Mouse (Mus musculus): ENCODE results near the gene Vmn2r89. TPM values are rescaled to one million over a fixed set of nuclear protein-coding genes. Genes with fewer than 3 reads are reported as not detected.
"Not testable (repeated sequence)": the region's sequence is repeated elsewhere in the genome, so short reads cannot be mapped to it uniquely, and the experiment has no call there.

Gene Vmn2r89
- total and polyA plus RNA-seq, 2 experiments from 2014 or later, result not detected

- H3K36me3 ChIP-seq (replicated peaks; ENCODE audit: control insufficient read depth, insufficient read depth, low read length), result no peaks in the 10 kb centered on the region
- H3K27ac ChIP-seq (ENCODE audit: low read depth), result no peak overlapping the region
- 85% methylated on average over 4 of the region's 4 CpGs for WGBS
- no peak overlapping the region for H3K9ac ChIP-seq (replicated peaks; ENCODE audit: low read depth, low read length)
- no peaks in the 10 kb centered on the region for H3K27me3 ChIP-seq (ENCODE audit: control insufficient read depth, insufficient read depth, low read length)
- no peak overlapping the region for H3K4me3 ChIP-seq (ENCODE audit: low read depth, low read length)
- H3K9me3 ChIP-seq (replicated peaks; ENCODE audit: control insufficient read depth, low read length), result peaks cover 16% of the 10 kb centered on the region
- no peak for DNase-seq (ENCODE audit: low spot score)
- no peak overlapping the region for H3K4me2 ChIP-seq (ENCODE audit: low read depth, low read length)
- ATAC-seq (ENCODE audit: insufficient read depth, low read depth), result no peak
- no peak for TF ChIP-seq CTCF (IDR thresholded peaks at IDR 0.05; ENCODE audit: low read depth)
- no peak for TF ChIP-seq EP300 (IDR thresholded peaks at IDR 0.05; ENCODE audit: low read depth)
- no peaks in the 10 kb centered on the region for H3K4me1 ChIP-seq (ENCODE audit: control insufficient read depth, insufficient read depth)
Measured at GRCm38 (mm10) chr14:51438955-51439354, 12.7 kb upstream of the Vmn2r89 start.

- H3K9ac ChIP-seq (replicated peaks; ENCODE audit: low read depth, low read length); DNase-seq (ENCODE audit: low spot score); H3K27ac ChIP-seq (ENCODE audit: low read depth); H3K4me2 ChIP-seq (ENCODE audit: low read depth, low read length); H3K27me3 ChIP-seq (ENCODE audit: control insufficient read depth, insufficient read depth, low read length); ATAC-seq (ENCODE audit: insufficient read depth, low read depth); H3K36me3 ChIP-seq (replicated peaks; ENCODE audit: control insufficient read depth, insufficient read depth, low read length); H3K4me1 ChIP-seq (ENCODE audit: control insufficient read depth, insufficient read depth); H3K4me3 ChIP-seq (ENCODE audit: low read depth, low read length); H3K9me3 ChIP-seq (replicated peaks; ENCODE audit: control insufficient read depth, low read length): not testable (repeated sequence)
- WGBS, result 77% methylated on average over 10 of the region's 10 CpGs
Measured at GRCm38 (mm10) chr14:51480278-51480677, 28.6 kb downstream of the Vmn2r89 start.

- ATAC-seq (ENCODE audit: insufficient read depth, low read depth); H3K4me1 ChIP-seq (ENCODE audit: control insufficient read depth, insufficient read depth); DNase-seq (ENCODE audit: low spot score); H3K9ac ChIP-seq (replicated peaks; ENCODE audit: low read depth, low read length); H3K4me2 ChIP-seq (ENCODE audit: low read depth, low read length); H3K4me3 ChIP-seq (ENCODE audit: low read depth, low read length); H3K36me3 ChIP-seq (replicated peaks; ENCODE audit: control insufficient read depth, insufficient read depth, low read length); H3K27me3 ChIP-seq (ENCODE audit: control insufficient read depth, insufficient read depth, low read length); H3K9me3 ChIP-seq (replicated peaks; ENCODE audit: control insufficient read depth, low read length); H3K27ac ChIP-seq (ENCODE audit: low read depth): not testable (repeated sequence)
- 79% methylated on average over 12 of the region's 12 CpGs for WGBS
Measured at GRCm38 (mm10) chr14:51481332-51482015, 29.8 kb downstream of the Vmn2r89 start.

GRCm38 (mm10) chr14:51482051-51482715 is 30.5 kb downstream of the Vmn2r89 start:
- WGBS, result 69% methylated on average over 5 of the region's 5 CpGs
- no peak overlapping the region for H3K9ac ChIP-seq (replicated peaks; ENCODE audit: low read depth, low read length)
- H3K27me3 ChIP-seq (ENCODE audit: control insufficient read depth, insufficient read depth, low read length), result no peaks in the 10 kb centered on the region
- no peak for DNase-seq (ENCODE audit: low spot score)
- no peak overlapping the region for H3K27ac ChIP-seq (ENCODE audit: low read depth)
- H3K4me2 ChIP-seq (ENCODE audit: low read depth, low read length), result no peak overlapping the region
- TF ChIP-seq CTCF (IDR thresholded peaks at IDR 0.05; ENCODE audit: low read depth) (no peak), EP300 (IDR thresholded peaks at IDR 0.05; ENCODE audit: low read depth) (no peak)
- H3K4me3 ChIP-seq (ENCODE audit: low read depth, low read length), result no peak overlapping the region
- no peak for ATAC-seq (ENCODE audit: insufficient read depth, low read depth)
- no peaks in the 10 kb centered on the region for H3K4me1 ChIP-seq (ENCODE audit: control insufficient read depth, insufficient read depth)
- no peaks in the 10 kb centered on the region for H3K36me3 ChIP-seq (replicated peaks; ENCODE audit: control insufficient read depth, insufficient read depth, low read length)
- no peaks in the 10 kb centered on the region for H3K9me3 ChIP-seq (replicated peaks; ENCODE audit: control insufficient read depth, low read length)

- not testable (repeated sequence) for H3K36me3 ChIP-seq (replicated peaks; ENCODE audit: control insufficient read depth, insufficient read depth, low read length); H3K4me1 ChIP-seq (ENCODE audit: control insufficient read depth, insufficient read depth); H3K9me3 ChIP-seq (replicated peaks; ENCODE audit: control insufficient read depth, low read length); H3K9ac ChIP-seq (replicated peaks; ENCODE audit: low read depth, low read length); H3K4me3 ChIP-seq (ENCODE audit: low read depth, low read length); DNase-seq (ENCODE audit: low spot score); H3K27me3 ChIP-seq (ENCODE audit: control insufficient read depth, insufficient read depth, low read length); H3K4me2 ChIP-seq (ENCODE audit: low read depth, low read length); ATAC-seq (ENCODE audit: insufficient read depth, low read depth); H3K27ac ChIP-seq (ENCODE audit: low read depth)
- 67% methylated on average over 10 of the region's 10 CpGs for WGBS
Measured at GRCm38 (mm10) chr14:51482971-51483381, 31.3 kb downstream of the Vmn2r89 start.

GRCm38 (mm10) chr14:51483671-51484070 is 32.0 kb downstream of the Vmn2r89 start:
- H3K4me2 ChIP-seq (ENCODE audit: low read depth, low read length), result no peak overlapping the region
- WGBS, result 94% methylated on average over 1 of the region's 1 CpGs
- H3K27me3 ChIP-seq (ENCODE audit: control insufficient read depth, insufficient read depth, low read length), result no peaks in the 10 kb centered on the region
- H3K36me3 ChIP-seq (replicated peaks; ENCODE audit: control insufficient read depth, insufficient read depth, low read length), result no peaks in the 10 kb centered on the region
- H3K9me3 ChIP-seq (replicated peaks; ENCODE audit: control insufficient read depth, low read length), result no peaks in the 10 kb centered on the region
- H3K9ac ChIP-seq (replicated peaks; ENCODE audit: low read depth, low read length), result no peak overlapping the region
- TF ChIP-seq EP300 (IDR thresholded peaks at IDR 0.05; ENCODE audit: low read depth) (no peak), CTCF (IDR thresholded peaks at IDR 0.05; ENCODE audit: low read depth) (no peak)
- ATAC-seq (ENCODE audit: insufficient read depth, low read depth) (no peak), DNase-seq (ENCODE audit: low spot score) (no peak)
- H3K4me1 ChIP-seq (ENCODE audit: control insufficient read depth, insufficient read depth), result no peaks in the 10 kb centered on the region
- H3K4me3 ChIP-seq (ENCODE audit: low read depth, low read length), result no peak overlapping the region
- no peak overlapping the region for H3K27ac ChIP-seq (ENCODE audit: low read depth)

Data from heart, postnatal 0 days (tissue).